Mouse (Mus musculus) stomach, postnatal 0 days (tissue): ENCODE data around the gene Ghitm. TPM values are rescaled to one million over a fixed set of nuclear protein-coding genes. Genes with fewer than 3 reads are reported as not detected.

Experiments used
- ATAC-seq: fragments of 200-750 bp; cut with Nextera tagmentation; 2 replicates; pipeline ENCODE4 v1.8.0; 2017; ENCODE audit not compliant: low FRiP score, low TSS enrichment
- DNase-seq: peaks from one replicate; pipeline ENCODE4 v3.0.0-alpha.2; 2016; ENCODE audit warnings: low spot score
- H3K27ac ChIP-seq: fragments of 300-500 bp; sonication (generic); replicated peaks from 2 replicates; pipeline ENCODE4 v1.5.1; 2014; ENCODE audit warnings: mild to moderate bottlenecking, control low read depth
- H3K27me3 ChIP-seq: fragments of 300-500 bp; sonication (generic); 2 replicates; pipeline ENCODE4 v1.6.1; 2014; ENCODE audit warnings: low read length; ENCODE audit not compliant: control insufficient read depth, insufficient read depth
- H3K36me3 ChIP-seq: fragments of 300-500 bp; sonication (generic); 2 replicates; pipeline ENCODE4 v1.6.1; 2014; ENCODE audit warnings: low read length, mixed read lengths; ENCODE audit not compliant: control insufficient read depth, insufficient read depth
- H3K4me1 ChIP-seq: fragments of 300-500 bp; sonication (generic); replicated peaks from 2 replicates; pipeline ENCODE4 v1.6.1; 2014; ENCODE audit warnings: antibody characterized with exemption; ENCODE audit not compliant: control insufficient read depth, insufficient read depth
- H3K4me2 ChIP-seq: fragments of 300-500 bp; sonication (generic); replicated peaks from 2 replicates; pipeline ENCODE4 v1.6.1; 2014; ENCODE audit warnings: low read depth, mild to moderate bottlenecking, control low read depth, moderate library complexity
- H3K4me3 ChIP-seq: fragments of 300-500 bp; sonication (generic); 2 replicates; pipeline ENCODE4 v1.5.1; 2014; ENCODE audit warnings: low read depth, low read length, control low read depth
- H3K9ac ChIP-seq: fragments of 300-500 bp; sonication (generic); 2 replicates; pipeline ENCODE4 v1.6.1; 2014; ENCODE audit warnings: mild to moderate bottlenecking, low read length, control low read depth, mixed read lengths
- H3K9me3 ChIP-seq: fragments of 300-500 bp; sonication (generic); 2 replicates; pipeline ENCODE4 v1.6.1; 2016; ENCODE audit warnings: low read length; ENCODE audit not compliant: control insufficient read depth
- CTCF ChIP-seq: IDR thresholded peaks from 2 replicates; pipeline ENCODE4 v1.5.1; 2016; ENCODE audit warnings: antibody characterized with exemption, low read depth, mild to moderate bottlenecking, moderate library complexity
- EP300 ChIP-seq: optimal IDR thresholded peaks from 2 replicates; pipeline ENCODE3; 2016; ENCODE audit warnings: antibody characterized with exemption
- WGBS: fragments of 180-500 bp; shearing (Covaris S2); extraction: QIAGEN DNeasy Blood & Tissue Kit; methylation state at CpG from one replicate; pipeline ENCODE4 v1.1.7; 2014; 5-methylcytosine and 5-hydroxymethylcytosine counted together
- polyA plus RNA-seq: library from polyadenylated mRNA; unstranded; fragments of >200 nt; fragmentation: Nextera tagmentation; extraction: Ambion mirVana; gene quantifications from 2 replicates; pipeline ENCODE4 v1.2.1, GENCODE M21; 2015

Gene Ghitm
- 184 and 198 TPM in 2 replicates for polyA plus RNA-seq

DNA sequence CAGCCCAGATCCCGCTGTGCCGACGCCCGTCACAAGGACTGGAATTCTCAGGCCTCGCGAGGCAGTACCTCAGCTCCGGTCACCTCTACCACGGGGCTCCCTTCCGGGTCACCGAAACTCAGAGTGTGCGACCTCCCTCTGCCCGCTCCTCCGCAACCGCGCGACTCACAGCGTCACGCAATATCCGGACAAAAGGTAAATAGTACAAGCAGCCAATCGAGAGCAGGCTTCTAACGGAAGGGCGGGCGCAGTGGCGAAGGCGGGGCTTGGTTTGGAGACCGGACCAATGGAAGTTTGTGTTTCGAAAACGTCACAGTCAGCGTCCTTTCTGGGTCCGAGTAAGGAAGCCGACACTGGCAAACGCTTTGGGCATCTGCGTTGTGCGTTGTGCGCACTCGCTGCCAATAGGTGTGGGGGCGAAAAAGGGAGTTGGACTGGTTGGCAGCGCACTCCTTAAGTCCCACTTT is at the start of gene Ghitm:
Gene Ghitm, minus strand, starts transcription at position 146 of the 467 bp plus-strand sequence.
- ATAC-seq (peak; percentile 100), DNase-seq (peak; percentile 97)
- WGBS: 1% methylated on average over 38 of the region's 38 CpGs
- peak within 1 kb of the TSS; percentile 86 for H3K4me3 ChIP-seq
- no peaks in the 10 kb centered on the region for H3K9me3 ChIP-seq
- 0 out of 2 replicates have a peak, but pooled peaks cover 5% of the 10 kb centered on the region for H3K36me3 ChIP-seq
- H3K4me1 ChIP-seq: no peaks in the 10 kb centered on the region
- peak within 1 kb of the TSS; percentile 92 for H3K27ac ChIP-seq
- H3K27me3 ChIP-seq: no peaks in the 10 kb centered on the region
- TF ChIP-seq CTCF: 0 out of 2 replicates have a peak, but pooled peaks have one; percentile 1
- TF ChIP-seq EP300: no peak
- peak within 1 kb of the TSS; percentile 68 for H3K4me2 ChIP-seq
- peak within 1 kb of the TSS; percentile 92 for H3K9ac ChIP-seq

DNA sequence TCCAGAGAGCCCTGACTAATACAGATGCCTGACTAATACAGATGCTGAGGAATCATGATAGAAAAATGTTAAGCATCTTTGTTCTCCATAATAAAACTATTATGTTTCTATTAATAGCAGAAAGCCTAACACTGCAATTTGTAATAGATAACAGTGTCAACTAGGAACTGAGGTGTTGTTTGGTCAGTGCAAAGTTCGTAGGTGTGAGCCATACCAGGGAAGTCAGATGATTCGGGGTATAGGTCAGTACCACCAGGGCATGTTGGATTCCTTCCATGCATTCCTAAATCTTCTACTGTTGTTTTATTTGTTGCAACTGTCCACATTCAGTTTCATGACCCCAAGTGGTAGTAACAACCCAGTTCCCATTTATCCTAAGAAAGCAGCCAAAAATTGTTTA is 49.8 kb upstream of the Ghitm start:
- Histone ChIP-seq H3K27ac (no peak overlapping the region), H3K4me2 (no peak overlapping the region), H3K4me3 (no peak overlapping the region), H3K36me3 (no peaks in the 10 kb centered on the region), H3K9me3 (no peaks in the 10 kb centered on the region), H3K9ac (no peak overlapping the region), H3K27me3 (no peaks in the 10 kb centered on the region), H3K4me1 (no peaks in the 10 kb centered on the region)
- no peak for TF ChIP-seq CTCF
- no peak for TF ChIP-seq EP300
- ATAC-seq: no peak
- 60% methylated on average over 2 of the region's 2 CpGs for WGBS
- no peak for DNase-seq

DNA sequence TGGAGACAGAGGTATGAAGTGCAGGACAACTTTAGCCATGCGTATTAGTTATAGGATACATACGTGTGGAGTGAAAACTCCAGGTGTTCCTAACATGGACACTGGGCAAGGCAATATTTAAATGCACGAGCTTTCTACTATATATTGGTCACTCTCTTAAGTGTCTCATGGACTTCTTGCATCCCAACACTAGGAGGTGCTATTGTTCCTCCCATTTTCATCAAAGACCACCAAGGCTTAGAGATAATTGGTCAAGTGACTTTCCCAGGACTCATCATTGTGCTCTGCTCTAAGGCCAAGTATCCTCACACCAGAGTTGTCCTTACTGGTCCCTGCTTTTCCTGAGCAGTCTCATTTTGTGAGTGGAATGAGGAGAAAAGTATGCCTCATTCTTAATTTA is 39.4 kb upstream of the Ghitm start:
- no peak overlapping the region for H3K4me3 ChIP-seq
- no peaks in the 10 kb centered on the region for H3K27me3 ChIP-seq
- TF ChIP-seq CTCF (peak; percentile 47), EP300 (no peak)
- H3K4me1 ChIP-seq: no peaks in the 10 kb centered on the region
- no peaks in the 10 kb centered on the region for H3K36me3 ChIP-seq
- ATAC-seq: no peak
- H3K27ac ChIP-seq: no peak overlapping the region
- 67% methylated on average over 3 of the region's 3 CpGs for WGBS
- H3K4me2 ChIP-seq: no peak overlapping the region
- H3K9me3 ChIP-seq: no peaks in the 10 kb centered on the region
- no peak overlapping the region for H3K9ac ChIP-seq
- no peak for DNase-seq

DNA sequence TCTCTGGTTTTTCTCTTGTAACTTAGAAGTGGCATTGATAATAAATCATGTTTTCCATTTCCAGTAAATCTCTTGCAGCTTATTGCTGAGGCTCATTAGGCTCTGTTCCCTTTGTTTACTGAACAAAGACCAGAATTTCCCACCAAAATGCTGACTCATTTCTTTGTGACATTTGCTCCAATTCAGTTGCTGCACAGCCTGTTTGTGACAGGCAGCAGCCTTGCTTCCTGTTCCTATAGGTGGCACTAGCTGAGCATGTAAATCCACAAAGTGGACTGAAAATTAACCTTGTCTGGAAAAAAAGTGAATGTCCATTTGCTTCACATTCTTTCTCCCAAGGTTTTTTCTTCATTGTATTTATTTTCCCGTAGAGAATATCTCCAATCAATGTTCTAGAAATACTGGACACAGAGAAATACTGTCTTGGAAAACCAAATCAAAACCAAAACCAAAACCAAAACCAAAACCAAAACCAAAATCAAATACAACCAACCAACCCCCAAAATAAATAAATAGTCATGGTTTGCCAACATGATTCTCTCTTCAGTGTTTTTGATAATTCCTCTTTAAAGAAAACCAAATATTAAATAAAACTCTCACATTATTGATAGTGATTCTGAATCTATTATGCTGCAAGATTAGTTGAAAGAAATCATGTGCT is 30.3 kb upstream of the Ghitm start:
- TF ChIP-seq EP300 (no peak), CTCF (peak; percentile 64)
- DNase-seq (peak; percentile 13), ATAC-seq (no peak)
- H3K27me3 ChIP-seq: no peaks in the 10 kb centered on the region
- no peak overlapping the region for H3K4me3 ChIP-seq
- H3K4me2 ChIP-seq: no peak overlapping the region
- no peaks in the 10 kb centered on the region for H3K36me3 ChIP-seq
- H3K9ac ChIP-seq: no peak overlapping the region
- H3K27ac ChIP-seq: no peak overlapping the region
- no peaks in the 10 kb centered on the region for H3K4me1 ChIP-seq
- 53% methylated on average over 1 of the region's 1 CpGs for WGBS
- H3K9me3 ChIP-seq: no peaks in the 10 kb centered on the region

GRCm38 (mm10) chr14:37164392-37165032 is 29.4 kb upstream of the Ghitm start:
- Histone ChIP-seq H3K9me3 (no peaks in the 10 kb centered on the region), H3K4me3 (no peak overlapping the region), H3K9ac (no peak overlapping the region), H3K4me2 (no peak overlapping the region), H3K36me3 (no peaks in the 10 kb centered on the region), H3K27ac (no peak overlapping the region), H3K4me1 (no peaks in the 10 kb centered on the region), H3K27me3 (no peaks in the 10 kb centered on the region)
- TF ChIP-seq EP300 (no peak), CTCF (no peak)
- WGBS: 59% methylated on average over 4 of the region's 4 CpGs
- DNase-seq: no peak
- no peak for ATAC-seq
